Mouse (Mus musculus): ENCODE measurements around the gene Hbq1a. TPM values are rescaled to one million over a fixed set of nuclear protein-coding genes. Genes with fewer than 3 reads are reported as not detected.

Hbq1a gene
- polyA plus RNA-seq, 1 experiment from 2014 or later = 0.73 TPM

- 47% methylated on average over 17 of the region's 17 CpGs for WGBS
- ATAC-seq (ENCODE audit: low FRiP score) = no peak; the same call in 1 of the 2 replicates
- Histone ChIP-seq H3K9me3 (peaks cover 4% of the 10 kb centered on the region; the same call in 1 of the 2 replicates), H3K4me3 (replicated peaks) (no peak overlapping the region), H3K9ac (no peak overlapping the region), H3K27ac (no peak overlapping the region), H3K4me1 (0 out of 2 replicates have a peak, but pooled peaks cover 4% of the 10 kb centered on the region), H3K4me2 (no peak overlapping the region), H3K36me3 (replicated peaks) (no peaks in the 10 kb centered on the region), H3K27me3 (peaks cover 6% of the 10 kb centered on the region; the same call in 1 of the 2 replicates)
Observed at GRCm38 (mm10) chr11:32340476-32341473, 40.9 kb downstream of the Hbq1a start.

- Histone ChIP-seq H3K4me1 (peaks cover 11% of the 10 kb centered on the region), H3K27me3 (peaks cover 6% of the 10 kb centered on the region; the same call in 1 of the 2 replicates), H3K4me3 (replicated peaks) (no peak overlapping the region), H3K36me3 (replicated peaks) (no peaks in the 10 kb centered on the region), H3K27ac (no peak overlapping the region), H3K9me3 (no peaks in the 10 kb centered on the region), H3K9ac (no peak overlapping the region), H3K4me2 (no peak overlapping the region)
- WGBS = 14% methylated on average over 2 of the region's 2 CpGs
- ATAC-seq (ENCODE audit: low FRiP score) = no peak
Observed at GRCm38 (mm10) chr11:32342770-32343191, 42.9 kb downstream of the Hbq1a start.

GRCm38 (mm10) chr11:32343350-32343749 is 43.5 kb downstream of the Hbq1a start:
- H3K9ac ChIP-seq = no peak overlapping the region
- WGBS = 93% methylated on average over 1 of the region's 1 CpGs
- H3K4me1 ChIP-seq = peaks cover 15% of the 10 kb centered on the region
- H3K4me2 ChIP-seq = no peak overlapping the region
- H3K27ac ChIP-seq = no peak overlapping the region
- H3K36me3 ChIP-seq (replicated peaks) = no peaks in the 10 kb centered on the region
- H3K27me3 ChIP-seq = peaks cover 6% of the 10 kb centered on the region; the same call in 1 of the 2 replicates
- no peak overlapping the region for H3K4me3 ChIP-seq (replicated peaks)
- no peaks in the 10 kb centered on the region for H3K9me3 ChIP-seq
- no peak for ATAC-seq (ENCODE audit: low FRiP score)

GRCm38 (mm10) chr11:32345504-32346297 is 45.8 kb downstream of the Hbq1a start:
- H3K4me3 ChIP-seq (replicated peaks) = no peak overlapping the region
- ATAC-seq (ENCODE audit: low FRiP score) = no peak
- H3K27ac ChIP-seq = no peak overlapping the region
- no peak overlapping the region for H3K9ac ChIP-seq
- 70% methylated on average over 6 of the region's 6 CpGs for WGBS
- peaks cover 38% of the 10 kb centered on the region for H3K4me1 ChIP-seq
- no peaks in the 10 kb centered on the region for H3K9me3 ChIP-seq
- H3K36me3 ChIP-seq (replicated peaks) = peaks cover under 1% of the 10 kb centered on the region; the same call in 1 of the 2 replicates
- peaks cover 6% of the 10 kb centered on the region; the same call in 1 of the 2 replicates for H3K27me3 ChIP-seq
- H3K4me2 ChIP-seq = no peak overlapping the region

GRCm38 (mm10) chr11:32347264-32347606 is 47.4 kb downstream of the Hbq1a start:
- Histone ChIP-seq H3K36me3 (replicated peaks) (peaks cover 16% of the 10 kb centered on the region), H3K27ac (peak overlapping the region; percentile 80), H3K4me3 (replicated peaks) (peak overlapping the region; percentile 84), H3K9me3 (no peaks in the 10 kb centered on the region), H3K4me2 (peak overlapping the region; percentile 78), H3K9ac (peak overlapping the region; percentile 97), H3K4me1 (peaks cover 34% of the 10 kb centered on the region), H3K27me3 (peaks cover 2% of the 10 kb centered on the region; the same call in 1 of the 2 replicates)
- WGBS = 4% methylated on average over 10 of the region's 10 CpGs
- ATAC-seq (ENCODE audit: low FRiP score) = no peak; the same call in 1 of the 2 replicates

GRCm38 (mm10) chr11:32347607-32348432 is 48.0 kb downstream of the Hbq1a start, which contains the start of gene Sh3pxd2b:
Gene Sh3pxd2b, plus strand, starts transcription at chr11:32347820.
- Histone ChIP-seq H3K9me3 (no peaks in the 10 kb centered on the region), H3K4me2 (peak within 1 kb of the TSS; percentile 78), H3K27me3 (no peaks in the 10 kb centered on the region), H3K36me3 (replicated peaks) (peaks cover 20% of the 10 kb centered on the region), H3K9ac (peak within 1 kb of the TSS; percentile 97), H3K27ac (peak within 1 kb of the TSS; percentile 80), H3K4me1 (peaks cover 34% of the 10 kb centered on the region), H3K4me3 (replicated peaks) (peak within 1 kb of the TSS; percentile 84)
- WGBS = under 1% methylated on average over 65 of the region's 86 CpGs
- peak; percentile 83 for ATAC-seq (ENCODE audit: low FRiP score)

GRCm38 (mm10) chr11:32348433-32349283 is 48.8 kb downstream of the Hbq1a start:
- ATAC-seq (ENCODE audit: low FRiP score) = 0 out of 2 replicates have a peak, but pooled peaks have one; percentile 27
- WGBS = 17% methylated on average over 9 of the region's 9 CpGs
- no peaks in the 10 kb centered on the region for H3K9me3 ChIP-seq

GRCm38 (mm10) chr11:32349284-32349953 is 49.5 kb downstream of the Hbq1a start:
- no peak for ATAC-seq (ENCODE audit: low FRiP score)
- peak overlapping the region; percentile 78 for H3K4me2 ChIP-seq
- no peaks in the 10 kb centered on the region for H3K9me3 ChIP-seq
- peak overlapping the region; percentile 84 for H3K4me3 ChIP-seq (replicated peaks)
- H3K36me3 ChIP-seq (replicated peaks) = peaks cover 36% of the 10 kb centered on the region
- 71% methylated on average over 13 of the region's 13 CpGs for WGBS
- no peak overlapping the region for H3K27ac ChIP-seq
- peaks cover 34% of the 10 kb centered on the region for H3K4me1 ChIP-seq
- no peaks in the 10 kb centered on the region for H3K27me3 ChIP-seq
- 0 out of 2 replicates have a peak overlapping the region, but pooled peaks have one; percentile 97 for H3K9ac ChIP-seq

More at GRCm38 (mm10) chr11:32348433-32349283, 48.8 kb downstream of the Hbq1a start:
- Histone ChIP-seq H3K36me3 (replicated peaks) (peaks cover 29% of the 10 kb centered on the region), H3K4me2 (peak overlapping the region; percentile 78), H3K27ac (peak overlapping the region; percentile 80), H3K9ac (peak overlapping the region; percentile 97), H3K27me3 (no peaks in the 10 kb centered on the region), H3K4me1 (peaks cover 34% of the 10 kb centered on the region), H3K4me3 (replicated peaks) (peak overlapping the region; percentile 84)

All from forebrain, embryonic 12.5 days (tissue).